Mouse (Mus musculus) kidney, adult 2 months (tissue): Measurements from ENCODE around the gene Atp5l.

Experiments
- CTCF ChIP-seq: fragments of 200-500 bp; conservative IDR thresholded peaks from 2 replicates; pipeline ENCODE4 v1.5.1; 2011; ENCODE audit warnings: low read depth, mild to moderate bottlenecking, control low read depth, low read length, moderate library complexity, mixed read lengths; ENCODE audit not compliant: insufficient read depth, insufficient read length
- POLR2A ChIP-seq: fragments of 200-500 bp; IDR thresholded peaks from one replicate; pipeline ENCODE4 v1.6.1; 2011; ENCODE audit warnings: low read depth, low read length, control low read depth

GRCm38 (mm10) chr9:44866501-44867240 lies 53.9 kb downstream of the Atp5l start:
- TF ChIP-seq CTCF (no peak), POLR2A (no peak)
